Mouse (Mus musculus) liver, postnatal 0 days (tissue): Measurements from ENCODE around the gene Mta3. TPM values are rescaled to one million over a fixed set of nuclear protein-coding genes. Genes with fewer than 3 reads are reported as not detected.
A peak's percentile ranks its signal among the peaks of the same experiment; 100 is the strongest.

Experiments used
- ATAC-seq: fragments of 200-750 bp; cut with Nextera tagmentation; 2 replicates; pipeline ENCODE4 v1.8.0; 2017; ENCODE audit warnings: mild to moderate bottlenecking, moderate library complexity
- DNase-seq: peaks from one replicate; pipeline ENCODE4 v3.0.0-alpha.2; 2016
- H3K27ac ChIP-seq: fragments of 300-500 bp; sonication (generic); 2 replicates; pipeline ENCODE4 v1.5.1; 2014; ENCODE audit warnings: antibody characterized with exemption, moderate library complexity, mild to moderate bottlenecking, low read depth
- H3K27me3 ChIP-seq: fragments of 300-500 bp; sonication (generic); 2 replicates; pipeline ENCODE4 v1.6.1; 2014; ENCODE audit warnings: low read length, control low read depth, mixed read lengths; ENCODE audit not compliant: insufficient read depth
- H3K36me3 ChIP-seq: fragments of 300-500 bp; sonication (generic); replicated peaks from 2 replicates; pipeline ENCODE4 v1.6.1; 2014; ENCODE audit warnings: mild to moderate bottlenecking, control low read depth, low read length, moderate library complexity, mixed read lengths; ENCODE audit not compliant: insufficient read depth
- H3K4me1 ChIP-seq: fragments of 300-500 bp; sonication (generic); 2 replicates; pipeline ENCODE4 v1.6.1; 2014; ENCODE audit warnings: antibody characterized with exemption, mild to moderate bottlenecking, control low read depth; ENCODE audit not compliant: insufficient read depth
- H3K4me2 ChIP-seq: fragments of 300-500 bp; sonication (generic); 2 replicates; pipeline ENCODE4 v1.6.1; 2014; ENCODE audit warnings: low read depth, mild to moderate bottlenecking, low read length, moderate library complexity, mixed read lengths
- H3K4me3 ChIP-seq: fragments of 300-500 bp; sonication (generic); 2 replicates; pipeline ENCODE4 v1.5.1; 2014; ENCODE audit warnings: low read depth, low read length
- H3K9ac ChIP-seq: fragments of 300-500 bp; sonication (generic); replicated peaks from 2 replicates; pipeline ENCODE4 v1.6.1; 2014; ENCODE audit warnings: mild to moderate bottlenecking, moderate library complexity
- H3K9me3 ChIP-seq: fragments of 300-500 bp; sonication (generic); 2 replicates; pipeline ENCODE4 v1.6.1; 2016; ENCODE audit warnings: mild to moderate bottlenecking, control low read depth, low read length, mixed read lengths
- CTCF ChIP-seq: sonication (generic); IDR thresholded peaks from 2 replicates; pipeline ENCODE4 v1.5.1; 2016; ENCODE audit warnings: antibody characterized with exemption, low read depth
- EP300 ChIP-seq: IDR thresholded peaks from 2 replicates; pipeline ENCODE4 v1.6.1; 2016; ENCODE audit warnings: antibody characterized with exemption, low read depth, mild to moderate bottlenecking
- WGBS: fragments of 180-500 bp; shearing (Covaris S2); extraction: QIAGEN DNeasy Blood & Tissue Kit; methylation state at CpG from one replicate; pipeline ENCODE4 v1.1.7; 2014; ENCODE audit not compliant: insufficient replicate concordance; 5-methylcytosine and 5-hydroxymethylcytosine counted together
- polyA plus RNA-seq: library from polyadenylated mRNA; unstranded; fragments of >200 nt; fragmentation: Nextera tagmentation; extraction: Ambion mirVana; gene quantifications from 2 replicates; pipeline ENCODE4 v1.2.1, GENCODE M21; 2015

Mta3 gene
- 26.1 and 28.1 TPM in 2 replicates for polyA plus RNA-seq

GRCm38 (mm10) chr17:83706116-83706593 lies at the start of gene Mta3:
Mta3 (plus strand) TSS chr17:83706163.
- no peaks in the 10 kb centered on the region for H3K27me3 ChIP-seq
- ATAC-seq (peak; percentile 68), DNase-seq (peak; percentile 83)
- H3K9me3 ChIP-seq, result no peaks in the 10 kb centered on the region
- H3K4me2 ChIP-seq, result peak within 1 kb of the TSS; percentile 99
- 5% methylated on average over 22 of the region's 56 CpGs for WGBS
- TF ChIP-seq EP300 (no peak), CTCF (no peak)
- H3K36me3 ChIP-seq, result peaks cover 9% of the 10 kb centered on the region; the same call in 1 of the 2 replicates
- H3K27ac ChIP-seq, result peak within 1 kb of the TSS; percentile 96
- peak within 1 kb of the TSS; percentile 93 for H3K4me3 ChIP-seq
- peak within 1 kb of the TSS; percentile 91 for H3K9ac ChIP-seq
- peaks cover 24% of the 10 kb centered on the region for H3K4me1 ChIP-seq

DNA sequence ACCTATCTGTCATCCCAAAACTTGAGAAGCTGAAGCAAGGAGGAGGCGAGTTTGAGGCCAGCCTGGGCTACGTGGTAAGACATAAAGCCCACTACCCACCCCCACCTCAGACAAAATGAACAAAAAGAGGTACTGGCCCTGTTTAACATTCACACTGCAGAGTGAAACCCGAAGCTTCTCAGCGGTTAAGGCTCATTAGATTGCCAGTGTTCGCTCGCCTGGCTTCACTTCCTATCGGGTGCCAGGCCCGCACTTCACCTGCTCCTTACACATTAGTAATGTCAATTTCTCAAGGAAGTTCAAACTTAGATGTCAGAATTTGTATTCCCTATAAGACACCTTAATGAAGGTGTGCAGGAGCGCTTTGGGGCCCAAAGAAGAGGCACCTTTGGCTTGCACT lies 48.6 kb upstream of the Mta3 start:
- Histone ChIP-seq H3K4me2 (no peak overlapping the region), H3K9ac (no peak overlapping the region), H3K27ac (no peak overlapping the region), H3K4me3 (no peak overlapping the region), H3K27me3 (no peaks in the 10 kb centered on the region), H3K36me3 (no peaks in the 10 kb centered on the region), H3K4me1 (peaks cover 20% of the 10 kb centered on the region), H3K9me3 (no peaks in the 10 kb centered on the region)
- ATAC-seq (no peak), DNase-seq (no peak)
- WGBS, result 87% methylated on average over 9 of the region's 9 CpGs
- TF ChIP-seq CTCF (no peak), EP300 (no peak)

DNA sequence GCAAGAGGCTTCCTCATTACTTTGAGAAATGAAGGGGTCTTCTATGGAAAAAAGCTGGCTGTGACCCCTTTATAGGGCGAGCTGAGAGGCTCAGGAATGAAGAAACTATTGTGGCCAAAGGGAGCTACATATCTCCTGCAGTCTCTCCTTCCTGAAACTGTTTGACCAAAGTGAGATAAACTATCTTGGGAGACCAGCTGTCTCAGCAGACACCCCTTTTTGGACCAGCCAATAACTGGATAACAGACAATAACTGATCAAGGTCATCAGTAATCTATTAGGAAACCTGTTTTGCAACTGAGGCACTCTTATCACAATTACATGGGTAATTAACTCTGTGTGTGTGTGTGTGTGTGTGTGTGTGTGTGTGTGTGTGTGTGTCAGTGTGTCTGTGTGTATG lies 47.0 kb upstream of the Mta3 start:
- ATAC-seq, result peak; percentile 90
- peak overlapping the region; percentile 34; the same call in 1 of the 2 replicates for H3K27ac ChIP-seq
- DNase-seq, result no peak
- H3K9me3 ChIP-seq, result no peaks in the 10 kb centered on the region
- H3K4me2 ChIP-seq, result peak overlapping the region; percentile 48
- H3K4me3 ChIP-seq, result no peak overlapping the region
- H3K4me1 ChIP-seq, result peaks cover 20% of the 10 kb centered on the region
- no peak overlapping the region for H3K9ac ChIP-seq
- no peaks in the 10 kb centered on the region for H3K27me3 ChIP-seq
- no peaks in the 10 kb centered on the region for H3K36me3 ChIP-seq
- peak; percentile 99 for TF ChIP-seq EP300
- no peak for TF ChIP-seq CTCF
- 50% methylated on average over 1 of the region's 1 CpGs for WGBS

- no peak for DNase-seq
- Histone ChIP-seq H3K36me3 (no peaks in the 10 kb centered on the region), H3K4me3 (no peak overlapping the region), H3K9me3 (no peaks in the 10 kb centered on the region), H3K27me3 (no peaks in the 10 kb centered on the region), H3K4me1 (0 out of 2 replicates have a peak, but pooled peaks cover 2% of the 10 kb centered on the region), H3K9ac (no peak overlapping the region), H3K4me2 (no peak overlapping the region), H3K27ac (no peak overlapping the region)
- no peak for TF ChIP-seq EP300
- TF ChIP-seq CTCF, result no peak
- ATAC-seq, result no peak
- 70% methylated on average over 8 of the region's 8 CpGs for WGBS
Measured at GRCm38 (mm10) chr17:83664761-83665160, 41.2 kb upstream of the Mta3 start.

DNA sequence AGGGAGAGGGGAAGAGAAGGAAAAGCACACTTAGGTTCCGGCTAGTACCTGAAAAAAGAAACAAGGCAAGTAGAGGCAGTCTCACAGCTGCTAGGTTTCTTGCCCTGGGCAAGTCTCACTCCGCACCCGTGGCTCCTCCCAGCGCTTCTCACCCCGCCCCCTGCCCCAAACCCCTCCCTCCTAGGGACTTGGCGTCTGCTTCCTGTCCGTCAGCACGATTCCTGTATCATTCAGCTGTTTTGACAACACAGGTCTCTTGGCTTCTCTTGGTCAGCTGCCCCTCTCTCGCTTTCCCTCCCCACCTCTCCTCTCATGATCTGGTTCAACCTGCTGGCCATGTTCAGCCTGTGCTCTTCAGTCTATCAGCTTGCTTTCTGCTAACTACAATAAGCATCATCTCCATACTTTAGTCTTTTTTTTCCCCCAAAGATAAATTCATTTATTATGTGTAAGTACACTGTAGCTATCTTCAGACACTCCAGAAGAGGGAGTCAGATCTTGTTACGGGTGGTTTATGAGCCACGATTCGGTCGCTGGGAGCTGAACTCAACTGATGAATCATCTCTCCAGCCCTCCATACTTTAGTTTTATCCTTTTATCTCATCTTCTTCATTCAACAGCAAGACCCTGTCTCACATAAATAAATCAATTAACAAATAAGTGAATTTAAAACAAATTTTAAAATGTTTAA lies 39.2 kb upstream of the Mta3 start:
- TF ChIP-seq CTCF, result no peak
- TF ChIP-seq EP300, result no peak
- peak; percentile 77 for DNase-seq
- no peak overlapping the region for H3K4me3 ChIP-seq
- H3K9me3 ChIP-seq, result no peaks in the 10 kb centered on the region
- no peak overlapping the region for H3K9ac ChIP-seq
- peak; percentile 70; the same call in 1 of the 2 replicates for ATAC-seq
- WGBS, result 56% methylated on average over 13 of the region's 13 CpGs
- no peaks in the 10 kb centered on the region for H3K36me3 ChIP-seq
- peak overlapping the region; percentile 52 for H3K4me2 ChIP-seq
- 0 out of 2 replicates have a peak overlapping the region, but pooled peaks have one; percentile 39 for H3K27ac ChIP-seq
- 0 out of 2 replicates have a peak, but pooled peaks cover 2% of the 10 kb centered on the region for H3K4me1 ChIP-seq
- no peaks in the 10 kb centered on the region for H3K27me3 ChIP-seq

DNA sequence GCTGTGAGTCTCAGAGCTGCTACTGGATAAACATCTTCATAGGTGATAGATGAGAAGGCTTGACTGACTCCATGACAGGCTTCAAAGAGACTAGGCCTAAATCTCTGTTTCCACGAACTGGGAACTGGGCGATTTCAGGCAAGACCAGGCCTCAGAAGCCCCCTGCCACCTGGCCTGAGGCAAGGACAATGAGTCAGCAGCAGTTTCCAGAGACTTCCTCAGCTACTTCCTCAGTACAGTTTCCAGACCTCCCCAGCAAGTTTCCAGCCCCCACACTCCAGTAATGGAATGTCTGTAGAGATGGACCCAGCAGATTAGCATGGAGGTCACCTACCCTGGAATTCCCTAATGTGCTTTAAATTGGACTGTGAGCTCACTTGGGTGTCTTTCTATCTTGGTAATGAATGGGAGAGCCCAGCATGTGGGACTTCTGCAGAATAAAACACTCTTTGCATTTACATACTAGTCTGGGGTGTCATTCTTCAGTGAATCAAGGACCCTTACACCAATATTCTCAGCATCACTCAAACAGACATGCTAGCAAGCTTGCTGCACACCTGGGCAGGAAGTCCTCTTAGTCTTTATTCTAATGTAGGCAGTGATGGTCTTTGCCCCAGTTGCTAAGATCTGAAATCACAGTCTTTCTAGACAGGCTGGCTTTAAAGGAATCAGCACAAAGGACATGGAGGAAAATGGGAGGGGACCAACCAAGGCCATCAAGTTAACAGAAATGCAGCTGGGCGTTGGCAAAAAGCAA lies 37.9 kb upstream of the Mta3 start:
- Histone ChIP-seq H3K9me3 (no peaks in the 10 kb centered on the region), H3K4me2 (no peak overlapping the region), H3K27me3 (no peaks in the 10 kb centered on the region), H3K36me3 (no peaks in the 10 kb centered on the region), H3K4me1 (0 out of 2 replicates have a peak, but pooled peaks cover 2% of the 10 kb centered on the region), H3K27ac (no peak overlapping the region), H3K9ac (no peak overlapping the region), H3K4me3 (no peak overlapping the region)
- DNase-seq, result no peak
- WGBS, result 57% methylated on average over 3 of the region's 3 CpGs
- no peak for TF ChIP-seq CTCF
- no peak for TF ChIP-seq EP300
- no peak for ATAC-seq
